Mouse (Mus musculus) heart, adult 2 months (tissue): ENCODE measurements around the gene Pecam1.

ENCODE experiments used
- CTCF ChIP-seq: fragments of 200-600 bp; IDR thresholded peaks from 2 replicates; pipeline ENCODE4 v1.8.1; 2022; ENCODE audit warnings: antibody characterized with exemption, mild to moderate bottlenecking, moderate library complexity
- EP300 ChIP-seq: fragments of 200-500 bp; IDR thresholded peaks from 2 replicates; pipeline ENCODE4 v1.6.1; 2011; ENCODE audit warnings: low read depth, low read length, control low read depth; ENCODE audit not compliant: insufficient read depth
- POLR2A ChIP-seq: fragments of 200-500 bp; IDR thresholded peaks from 2 replicates; pipeline ENCODE4 v1.6.1; 2011; ENCODE audit warnings: mild to moderate bottlenecking, low read depth, low read length, control low read depth; ENCODE audit not compliant: insufficient read depth

GRCm38 (mm10) chr11:106672919-106673505 lies 77.4 kb downstream of the Pecam1 start:
- TF ChIP-seq CTCF: no peak
- TF ChIP-seq POLR2A: no peak
- TF ChIP-seq EP300: no peak
